8 mouse cellular contexts compared by ENCODE assay signal in genomic region chr11:93995720-93996305, GRCm38 (mm10). TPM values are rescaled to one million over a fixed set of nuclear protein-coding genes. Genes with fewer than 3 reads are reported as not detected.
A peak's percentile ranks its signal among the peaks of the same experiment; 100 is the strongest.
DNase-seq lines count a peak whose midpoint lies in the region; ATAC-seq and TF ChIP-seq lines count a peak whose summit lies in the region.

Spag9 (plus strand) TSS chr11:93996091.

- no peaks in the 10 kb centered on the region for H3K9me3 ChIP-seq in heart, embryonic 12.5 days (replicated peaks)
- H3K9me3 ChIP-seq in kidney, postnatal 0 days (replicated peaks; ENCODE audit: low read length), result no peaks in the 10 kb centered on the region
- no peaks in the 10 kb centered on the region for H3K9me3 ChIP-seq in liver, embryonic 11.5 days (ENCODE audit: control insufficient read depth, low read length)
- H3K9me3 ChIP-seq in stomach, embryonic 14.5 days (ENCODE audit: control insufficient read depth, low read depth, low read length), result no peaks in the 10 kb centered on the region

- no peaks in the 10 kb centered on the region for H3K27me3 ChIP-seq in heart, embryonic 12.5 days (replicated peaks)
- H3K27me3 ChIP-seq in kidney, postnatal 0 days (ENCODE audit: insufficient read depth, low read length), result no peaks in the 10 kb centered on the region
- H3K27me3 ChIP-seq in liver, embryonic 11.5 days (replicated peaks; ENCODE audit: control insufficient read depth, insufficient read depth, low read length), result no peaks in the 10 kb centered on the region
- H3K27me3 ChIP-seq in stomach, embryonic 14.5 days (ENCODE audit: control insufficient read depth, insufficient read depth, low read length), result no peaks in the 10 kb centered on the region

- H3K27ac ChIP-seq in heart, embryonic 12.5 days (ENCODE audit: poor library complexity, severe bottlenecking), result peak within 1 kb of the TSS; percentile 99
- H3K27ac ChIP-seq in kidney, postnatal 0 days, result peak within 1 kb of the TSS; percentile 96
- peak within 1 kb of the TSS; percentile 99 for H3K27ac ChIP-seq in liver, embryonic 11.5 days (ENCODE audit: low read depth, low read length)
- peak within 1 kb of the TSS; percentile 98 for H3K27ac ChIP-seq in stomach, embryonic 14.5 days (ENCODE audit: low read length)

- peak; percentile 89 for ATAC-seq in erythroid progenitor cell, adult 5-6 weeks (replicated peaks; ENCODE audit: low FRiP score, poor library complexity, severe bottlenecking)
- ATAC-seq in heart, embryonic 12.5 days (ENCODE audit: insufficient number of reproducible peaks, low FRiP score), result peak; percentile 93
- peak; percentile 92 for ATAC-seq in kidney, postnatal 0 days (replicated peaks; ENCODE audit: low FRiP score, low read depth)
- ATAC-seq in liver, embryonic 11.5 days (replicated peaks; ENCODE audit: low FRiP score), result peak; percentile 91
- peak; percentile 94 for ATAC-seq in stomach, embryonic 14.5 days (ENCODE audit: insufficient number of reproducible peaks, insufficient read depth, low FRiP score, low read depth)

- peak within 1 kb of the TSS; percentile 82 for H3K4me2 ChIP-seq in heart, embryonic 12.5 days
- peak within 1 kb of the TSS; percentile 81 for H3K4me2 ChIP-seq in kidney, postnatal 0 days (ENCODE audit: low read length)
- peak within 1 kb of the TSS; percentile 92 for H3K4me2 ChIP-seq in liver, embryonic 11.5 days
- H3K4me2 ChIP-seq in stomach, embryonic 14.5 days (replicated peaks; ENCODE audit: low read depth, low read length), result peak within 1 kb of the TSS; percentile 82

- TF ChIP-seq CTCF in kidney, postnatal 0 days (IDR thresholded peaks at IDR 0.05; ENCODE audit: low read depth), result no peak

- peak within 1 kb of the TSS; percentile 90 for H3K9ac ChIP-seq in heart, embryonic 12.5 days
- H3K9ac ChIP-seq in kidney, postnatal 0 days (ENCODE audit: low read depth, low read length), result peak within 1 kb of the TSS; percentile 92
- H3K9ac ChIP-seq in liver, embryonic 11.5 days (ENCODE audit: low read depth, low read length), result peak within 1 kb of the TSS; percentile 88
- H3K9ac ChIP-seq in stomach, embryonic 14.5 days (replicated peaks; ENCODE audit: low read depth, low read length), result peak within 1 kb of the TSS; percentile 92

- peaks cover 23% of the 10 kb centered on the region for H3K4me1 ChIP-seq in heart, embryonic 12.5 days (replicated peaks)
- H3K4me1 ChIP-seq in kidney, postnatal 0 days (replicated peaks; ENCODE audit: insufficient read depth, low read length), result peaks cover 12% of the 10 kb centered on the region; the same call in 1 of the 2 replicates
- peaks cover 12% of the 10 kb centered on the region for H3K4me1 ChIP-seq in liver, embryonic 11.5 days (replicated peaks; ENCODE audit: control insufficient read depth, insufficient read depth, low read length)
- H3K4me1 ChIP-seq in stomach, embryonic 14.5 days (ENCODE audit: control insufficient read depth, insufficient read depth, low read length), result peaks cover 14% of the 10 kb centered on the region

- no peaks in the 10 kb centered on the region for H3K36me3 ChIP-seq in heart, embryonic 12.5 days
- no peaks in the 10 kb centered on the region for H3K36me3 ChIP-seq in kidney, postnatal 0 days (ENCODE audit: insufficient read depth, low read length)
- no peaks in the 10 kb centered on the region for H3K36me3 ChIP-seq in liver, embryonic 11.5 days (ENCODE audit: control insufficient read depth, insufficient read depth, low read length)
- H3K36me3 ChIP-seq in stomach, embryonic 14.5 days (ENCODE audit: control insufficient read depth, insufficient read depth, low read length), result no peaks in the 10 kb centered on the region

- under 1% methylated on average over 50 of the region's 70 CpGs for WGBS in heart, embryonic 12.5 days
- 0% methylated on average over 37 of the region's 70 CpGs for WGBS in kidney, postnatal 0 days
- 1% methylated on average over 59 of the region's 70 CpGs for WGBS in liver, embryonic 11.5 days
- WGBS in stomach, embryonic 14.5 days, result 1% methylated on average over 62 of the region's 70 CpGs

- peak within 1 kb of the TSS; percentile 94 for H3K4me3 ChIP-seq in heart, embryonic 12.5 days
- H3K4me3 ChIP-seq in kidney, postnatal 0 days (replicated peaks; ENCODE audit: low read depth, low read length), result peak within 1 kb of the TSS; percentile 98
- peak within 1 kb of the TSS; percentile 96 for H3K4me3 ChIP-seq in liver, embryonic 11.5 days (ENCODE audit: low read depth, low read length)
- H3K4me3 ChIP-seq in stomach, embryonic 14.5 days (ENCODE audit: low read depth, low read length), result peak within 1 kb of the TSS; percentile 91

- DNase-seq in CD4-positive helper T cell, adult 2 months (ENCODE audit: low read depth, low spot score), result peak; percentile 97
- DNase-seq in brain, embryonic 18.5 days (ENCODE audit: low read depth, low spot score), result peak; percentile 84
- peak; percentile 98 for DNase-seq in kidney, postnatal 0 days (ENCODE audit: low spot score)
- DNase-seq in liver, embryonic 11.5 days (ENCODE audit: low spot score), result peak; percentile 92
- peak; percentile 97 for DNase-seq in naive thymus-derived CD4-positive, alpha-beta T cell, adult 2 months (ENCODE audit: low read depth)

RNA-seq across cellular contexts. Expression of gene Spag9, which starts in this region (rescaled TPM):
- total RNA-seq in erythroid progenitor cell, adult 5-6 weeks (2015; ENCODE audit: low replicate concordance), result 28.5 and 50.7 TPM in 2 replicates
- 68.5 and 69.1 TPM in 2 replicates for total RNA-seq in erythroid progenitor cell, adult 5-6 weeks (2017; ENCODE audit: low replicate concordance)
- polyA plus RNA-seq in heart, embryonic 12.5 days (2016; fragmentation: Nextera tagmentation; extraction: Ambion mirVana), result 48.3 and 49.1 TPM in 2 replicates
- 52.5 and 59.8 TPM in 2 replicates for polyA plus RNA-seq in kidney, postnatal 0 days (2015; fragmentation: Nextera tagmentation; extraction: Ambion mirVana)
- 19.5 and 24.6 TPM in 2 replicates for polyA plus RNA-seq in liver, embryonic 11.5 days (2014; fragmentation: Nextera tagmentation; extraction: Ambion mirVana)
- polyA plus RNA-seq in stomach, embryonic 14.5 days (2014; fragmentation: Nextera tagmentation; extraction: Ambion mirVana), result 61.7 and 63.4 TPM in 2 replicates

Comparison
In these comparisons a context has a peak if more than half of its experiments do, and no peak if none do; other contexts are left out.
1. Peak in every context shown above with its lines: DNase-seq, ATAC-seq, H3K4me3 ChIP-seq and H3K27ac ChIP-seq.